Mouse (Mus musculus) kidney, postnatal 0 days (tissue): ENCODE measurements at regions not wholly inside any gene's neighbourhood (a gene's known extent, or its start where the extent isn't known, plus 50 kb on each side); places are given as distances from the start of the nearest gene placed in this dataset.
"Not testable (repeated sequence)": the region's sequence is repeated elsewhere in the genome, so short reads cannot be mapped to it uniquely, and the experiment has no call there.

Experiments
- ATAC-seq: fragments of 200-750 bp; cut with Nextera tagmentation; replicated peaks from 2 replicates; pipeline ENCODE4 v1.8.0; 2017; ENCODE audit warnings: low read depth, moderate number of reproducible peaks, moderate TSS enrichment, moderate library complexity; ENCODE audit not compliant: low FRiP score
- DNase-seq: peaks from one replicate; pipeline ENCODE4 v3.0.0-alpha.2; 2016; ENCODE audit warnings: low spot score
- H3K27ac ChIP-seq: fragments of 300-500 bp; sonication (generic); 2 replicates; pipeline ENCODE4 v1.5.1; 2014; ENCODE audit warnings: mild to moderate bottlenecking
- H3K27me3 ChIP-seq: fragments of 300-500 bp; sonication (generic); 2 replicates; pipeline ENCODE4 v1.6.1; 2014; ENCODE audit warnings: low read length, mixed read lengths; ENCODE audit not compliant: insufficient read depth
- H3K36me3 ChIP-seq: fragments of 300-500 bp; sonication (generic); 2 replicates; pipeline ENCODE4 v1.6.1; 2014; ENCODE audit warnings: low read length, mixed read lengths; ENCODE audit not compliant: insufficient read depth
- H3K4me1 ChIP-seq: fragments of 300-500 bp; sonication (generic); replicated peaks from 2 replicates; pipeline ENCODE4 v1.6.1; 2014; ENCODE audit warnings: antibody characterized with exemption, low read length, mixed read lengths; ENCODE audit not compliant: insufficient read depth
- H3K4me2 ChIP-seq: fragments of 300-500 bp; sonication (generic); 2 replicates; pipeline ENCODE4 v1.6.1; 2014; ENCODE audit warnings: mild to moderate bottlenecking, low read length, moderate library complexity, mixed read lengths
- H3K4me3 ChIP-seq: fragments of 300-500 bp; sonication (generic); replicated peaks from 2 replicates; pipeline ENCODE4 v1.5.1; 2014; ENCODE audit warnings: low read depth, low read length
- H3K9ac ChIP-seq: fragments of 300-500 bp; sonication (generic); 2 replicates; pipeline ENCODE4 v1.6.1; 2014; ENCODE audit warnings: low read depth, low read length
- H3K9me3 ChIP-seq: fragments of 300-500 bp; sonication (generic); replicated peaks from 2 replicates; pipeline ENCODE4 v1.6.1; 2016; ENCODE audit warnings: low read length, inconsistent platforms, mixed read lengths
- CTCF ChIP-seq: IDR thresholded peaks from 2 replicates; pipeline ENCODE4 v1.5.1; 2016; ENCODE audit warnings: antibody characterized with exemption, low read depth, mild to moderate bottlenecking, moderate library complexity
- WGBS: fragments of 180-500 bp; shearing (Covaris S2); extraction: QIAGEN DNeasy Blood & Tissue Kit; methylation state at CpG from one replicate; pipeline ENCODE4 v1.1.7; 2014; 5-methylcytosine and 5-hydroxymethylcytosine counted together

- no peak for ATAC-seq
- DNase-seq = peak; percentile 69
- 8% methylated on average over 22 of the region's 22 CpGs for WGBS
- Histone ChIP-seq H3K4me1 (no peaks in the 10 kb centered on the region), H3K9me3 (no peaks in the 10 kb centered on the region), H3K36me3 (no peaks in the 10 kb centered on the region), H3K4me2 (peak overlapping the region; percentile 54), H3K9ac (peak overlapping the region; percentile 43; the same call in 1 of the 2 replicates), H3K27ac (no peak overlapping the region), H3K27me3 (no peaks in the 10 kb centered on the region), H3K4me3 (peak overlapping the region; percentile 51)
- no peak for TF ChIP-seq CTCF
These were observed 70.8 kb downstream of the Adra2a start for GRCm38 (mm10) chr19:54114588-54115317.

DNA sequence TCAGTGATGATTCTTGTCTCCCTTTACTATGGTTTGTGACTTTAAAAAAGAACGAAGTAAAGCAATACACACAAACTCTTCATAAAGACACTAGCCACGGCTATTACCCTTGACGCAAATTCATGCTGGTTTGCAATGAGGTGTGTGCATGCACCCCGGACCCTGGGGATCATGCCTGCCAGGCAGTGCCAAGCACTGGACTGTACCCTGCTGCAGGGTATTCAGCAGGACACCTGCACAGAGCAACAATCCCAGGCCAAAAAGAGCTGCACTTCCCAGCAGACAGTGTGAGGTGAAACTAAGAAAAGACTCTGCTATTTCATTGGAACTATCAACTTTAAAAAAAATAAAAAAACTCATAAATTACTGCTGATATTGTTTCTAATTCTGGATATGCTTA is 71.4 kb downstream of the Adra2a start:
- peak overlapping the region; percentile 51 for H3K4me3 ChIP-seq
- 42% methylated on average over 4 of the region's 4 CpGs for WGBS
- DNase-seq = no peak
- 0 out of 2 replicates have a peak overlapping the region, but pooled peaks have one; percentile 43 for H3K9ac ChIP-seq
- peak overlapping the region; percentile 54 for H3K4me2 ChIP-seq
- H3K4me1 ChIP-seq = no peaks in the 10 kb centered on the region
- H3K27ac ChIP-seq = no peak overlapping the region
- no peaks in the 10 kb centered on the region for H3K9me3 ChIP-seq
- TF ChIP-seq CTCF = no peak
- no peak for ATAC-seq
- H3K36me3 ChIP-seq = no peaks in the 10 kb centered on the region
- H3K27me3 ChIP-seq = no peaks in the 10 kb centered on the region

DNA sequence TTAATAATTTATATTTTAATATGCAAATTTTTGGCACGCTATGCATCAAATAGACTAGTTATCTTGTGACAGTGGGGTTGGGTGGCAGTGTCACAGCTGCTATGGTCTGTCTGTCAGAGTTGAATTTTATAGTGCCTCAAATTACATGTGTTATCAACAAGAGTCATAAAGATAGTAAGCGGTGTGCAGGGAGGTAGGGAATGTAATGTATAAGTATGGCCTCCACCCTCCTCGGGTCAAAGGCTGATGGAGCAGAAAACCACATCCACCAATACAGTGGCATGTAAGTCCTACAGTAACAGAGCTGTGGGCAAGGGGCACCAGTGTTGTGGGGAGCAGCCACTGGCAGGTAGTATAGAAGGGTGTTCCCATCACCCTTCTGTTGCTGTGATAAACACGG is 72.9 kb downstream of the Adra2a start:
- TF ChIP-seq CTCF = no peak
- H3K9me3 ChIP-seq = no peaks in the 10 kb centered on the region
- DNase-seq (no peak), ATAC-seq (no peak)
- no peaks in the 10 kb centered on the region for H3K4me1 ChIP-seq
- no peaks in the 10 kb centered on the region for H3K36me3 ChIP-seq
- 54% methylated on average over 4 of the region's 4 CpGs for WGBS
- no peak overlapping the region for H3K4me2 ChIP-seq
- H3K4me3 ChIP-seq = no peak overlapping the region
- no peak overlapping the region for H3K27ac ChIP-seq
- H3K27me3 ChIP-seq = no peaks in the 10 kb centered on the region
- no peak overlapping the region for H3K9ac ChIP-seq

- no peak for TF ChIP-seq CTCF
- Histone ChIP-seq H3K4me2 (no peak overlapping the region), H3K36me3 (no peaks in the 10 kb centered on the region), H3K4me3 (no peak overlapping the region), H3K27me3 (no peaks in the 10 kb centered on the region), H3K27ac (no peak overlapping the region), H3K9ac (no peak overlapping the region), H3K4me1 (no peaks in the 10 kb centered on the region), H3K9me3 (no peaks in the 10 kb centered on the region)
- ATAC-seq (no peak), DNase-seq (no peak)
- 23% methylated on average over 11 of the region's 11 CpGs for WGBS
These were observed 73.7 kb downstream of the Adra2a start for GRCm38 (mm10) chr19:54117676-54118075.

DNA sequence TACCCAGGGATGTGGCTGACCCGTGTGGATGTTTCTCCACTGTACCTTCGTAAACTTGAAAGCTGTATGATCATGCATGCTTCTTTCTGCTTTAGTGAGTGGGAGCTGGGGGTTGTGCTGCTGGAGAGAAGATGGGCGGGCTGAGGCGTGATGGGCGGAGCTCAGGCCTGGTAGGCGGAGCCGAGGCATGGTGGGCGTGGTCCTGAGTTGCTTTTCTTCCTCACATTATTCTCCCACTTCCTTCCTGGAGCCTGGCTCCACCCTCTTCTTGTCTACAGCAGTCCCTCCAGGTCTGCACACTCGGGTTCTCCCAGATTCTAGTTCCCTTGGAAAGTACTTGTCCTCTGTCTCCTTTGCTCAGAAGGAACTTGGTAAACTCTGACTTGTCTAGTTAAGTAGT is 79.6 kb downstream of the Adra2a start:
- no peak for DNase-seq
- ATAC-seq = no peak

DNA sequence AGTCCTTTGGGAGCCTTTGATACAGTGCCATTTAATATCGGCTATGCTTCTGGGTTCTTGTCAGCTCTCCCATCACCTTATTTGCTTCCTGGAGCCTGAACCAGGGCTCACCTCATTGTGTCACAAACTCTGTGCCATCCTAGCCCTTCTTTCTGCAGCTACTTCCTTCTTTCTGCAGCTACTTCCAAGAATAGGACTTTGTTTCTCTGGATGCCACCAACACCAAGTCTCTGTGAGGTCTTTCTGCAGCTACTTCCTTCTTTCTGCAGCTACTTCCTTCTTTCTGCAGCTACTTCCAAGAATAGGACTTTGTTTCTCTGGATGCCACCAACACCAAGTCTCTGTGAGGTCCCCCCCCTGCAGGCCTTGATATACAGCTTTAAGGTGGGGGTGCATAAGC is 107.8 kb downstream of the Adra2a start:
- not testable (repeated sequence) for H3K27me3 ChIP-seq, H3K4me3 ChIP-seq, H3K4me1 ChIP-seq, H3K27ac ChIP-seq, H3K4me2 ChIP-seq, ATAC-seq, H3K9ac ChIP-seq, H3K9me3 ChIP-seq, H3K36me3 ChIP-seq, DNase-seq
- 93% methylated on average over 1 of the region's 1 CpGs for WGBS

More for the DNA sequence above, 79.6 kb downstream of the Adra2a start:
- H3K36me3 ChIP-seq = no peaks in the 10 kb centered on the region
- H3K27ac ChIP-seq = no peak overlapping the region
- no peak overlapping the region for H3K4me3 ChIP-seq
- no peak overlapping the region for H3K9ac ChIP-seq
- WGBS = 76% methylated on average over 9 of the region's 9 CpGs
- no peaks in the 10 kb centered on the region for H3K4me1 ChIP-seq
- H3K9me3 ChIP-seq = no peaks in the 10 kb centered on the region
- no peaks in the 10 kb centered on the region for H3K27me3 ChIP-seq
- H3K4me2 ChIP-seq = no peak overlapping the region
- TF ChIP-seq CTCF = no peak

DNA sequence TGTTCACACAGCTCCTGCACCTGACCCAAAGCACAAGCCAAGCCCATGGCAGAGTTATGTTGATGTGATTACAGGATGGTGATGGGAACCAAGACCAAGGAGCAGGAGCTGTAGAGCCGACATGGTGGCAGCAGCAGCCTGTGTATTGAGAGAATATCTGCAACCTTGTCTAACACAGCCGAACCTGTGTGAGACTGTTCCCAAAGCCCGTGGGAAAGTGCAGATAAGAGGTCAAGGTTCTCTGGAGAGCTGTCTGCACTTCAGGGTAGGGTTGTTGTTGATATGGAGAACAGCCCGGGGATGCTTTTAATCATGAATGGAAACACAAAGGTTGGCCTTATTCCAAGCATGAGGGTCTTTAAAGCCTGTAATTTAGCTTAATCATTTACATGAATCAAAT is 110.4 kb downstream of the Adra2a start:
- Histone ChIP-seq H3K9me3 (no peaks in the 10 kb centered on the region), H3K4me1 (no peaks in the 10 kb centered on the region), H3K9ac (no peak overlapping the region), H3K27me3 (no peaks in the 10 kb centered on the region), H3K4me3 (no peak overlapping the region), H3K36me3 (no peaks in the 10 kb centered on the region), H3K27ac (no peak overlapping the region), H3K4me2 (no peak overlapping the region)
- DNase-seq (no peak), ATAC-seq (no peak)
- no peak for TF ChIP-seq CTCF
- 51% methylated on average over 4 of the region's 4 CpGs for WGBS
